Comparison of ENCODE assay signal across 8 mouse cellular contexts in genomic region chr5:110099656-110100580, GRCm38 (mm10). TPM values are rescaled to one million over a fixed set of nuclear protein-coding genes. Genes with fewer than 3 reads are reported as not detected.
DNase-seq lines count a peak whose midpoint lies in the region; ATAC-seq and TF ChIP-seq lines count a peak whose summit lies in the region.

Gene Plcxd1 (plus strand): TSS chr5:110099969.

- peak; percentile 26; the same call in 1 of the 2 replicates for ATAC-seq in liver, postnatal 0 days
- ATAC-seq in granulocyte monocyte progenitor cell, adult 5-6 weeks (replicated peaks; ENCODE audit: poor library complexity, severe bottlenecking), result no peak
- ATAC-seq in activated CD4-positive, CD25-positive, alpha-beta regulatory T cell, adult 4 months, result no peak

- peaks cover 20% of the 10 kb centered on the region for H3K36me3 ChIP-seq in liver, postnatal 0 days (replicated peaks; ENCODE audit: insufficient read depth, low read length)

- no peak within 1 kb of the TSS for H3K9ac ChIP-seq in liver, postnatal 0 days (replicated peaks)

- peak; percentile 26 for DNase-seq in cerebellum, adult 8-10 months
- no peak for DNase-seq in cerebellum, adult 18-20 months
- DNase-seq in testis, postnatal 10 days (ENCODE audit: low spot score), result peak; percentile 54
- DNase-seq in testis, postnatal 14 days (ENCODE audit: low spot score), result no peak
- peak; percentile 62 for DNase-seq in kidney, adult 11 months
- DNase-seq in liver, postnatal 0 days, result peak; percentile 42

- WGBS in liver, postnatal 0 days (ENCODE audit: insufficient replicate concordance), result 21% methylated on average over 25 of the region's 25 CpGs

- H3K4me3 ChIP-seq in liver, postnatal 0 days (ENCODE audit: low read depth, low read length), result peak within 1 kb of the TSS; percentile 34

- no peak for TF ChIP-seq EP300 in liver, postnatal 0 days (IDR thresholded peaks at IDR 0.05; ENCODE audit: low read depth)

- peaks cover 21% of the 10 kb centered on the region for H3K4me1 ChIP-seq in liver, postnatal 0 days (ENCODE audit: insufficient read depth)

- no peaks in the 10 kb centered on the region for H3K9me3 ChIP-seq in liver, postnatal 0 days (ENCODE audit: low read length)

- no peak within 1 kb of the TSS for H3K27ac ChIP-seq in liver, postnatal 0 days (ENCODE audit: low read depth)

- TF ChIP-seq CTCF in liver, postnatal 0 days (IDR thresholded peaks at IDR 0.05; ENCODE audit: low read depth), result peak; percentile 13; the same call in 1 of the 2 replicates

- peak within 1 kb of the TSS; percentile 70 for H3K4me2 ChIP-seq in liver, postnatal 0 days (ENCODE audit: low read depth, low read length)

- no peaks in the 10 kb centered on the region; the same call in 1 of the 2 replicates for H3K27me3 ChIP-seq in liver, postnatal 0 days (ENCODE audit: insufficient read depth, low read length)

RNA-seq across cellular contexts. Expression of gene Plcxd1, which starts in this region (rescaled TPM):
- polyA plus RNA-seq in liver, postnatal 0 days (2015; fragmentation: Nextera tagmentation; extraction: Ambion mirVana), result 0.32 and 0.48 TPM in 2 replicates
- not detected in 2 replicates for total RNA-seq in granulocyte monocyte progenitor cell, adult 5-6 weeks (2014; fragmentation: Nextera tagmentation)
- total RNA-seq in granulocyte monocyte progenitor cell, adult 5-6 weeks (2017), result not detected in 2 replicates
- polyA plus RNA-seq in activated CD4-positive, CD25-positive, alpha-beta regulatory T cell, adult 4 months (2017; shearing (Covaris generic)), result 1 to 10 TPM in 1 of 2 experiments, under 1 TPM in 1; 0.63 to 1.6 TPM

Comparison
In these comparisons a context has a peak if more than half of its experiments do, and no peak if none do; other contexts are left out.
1. DNase-seq: peak in cerebellum, adult 8-10 months (single experiment), testis, postnatal 10 days (single experiment) and kidney, adult 11 months (single experiment); none in cerebellum, adult 18-20 months (0 of 2) and testis, postnatal 14 days (single experiment).
2. Peak in DNase-seq, ATAC-seq, H3K4me3 ChIP-seq and H3K4me2 ChIP-seq in liver, postnatal 0 days; RNA of the gene not detected or under 1 TPM.